Mouse (Mus musculus): Measurements from ENCODE around the gene Pbx3.

GRCm38 (mm10) chr2:34204325-34204724 lies 168.6 kb downstream of the Pbx3 start:
- TF ChIP-seq CTCF (IDR thresholded peaks at IDR 0.05; ENCODE audit: extremely low read depth, insufficient read length, insufficient replicate concordance, low read depth, low read length) (no peak), POLR2A (IDR thresholded peaks at IDR 0.05; ENCODE audit: low read depth, low read length) (no peak)

All from small intestine, adult 2 months (tissue).